Mouse (Mus musculus): ENCODE results near the gene Frmd4a. TPM values are rescaled to one million over a fixed set of nuclear protein-coding genes. Genes with fewer than 3 reads are reported as not detected.

Frmd4a gene
- polyA plus RNA-seq, 1 experiment from 2014 or later: 16.8 TPM

DNA sequence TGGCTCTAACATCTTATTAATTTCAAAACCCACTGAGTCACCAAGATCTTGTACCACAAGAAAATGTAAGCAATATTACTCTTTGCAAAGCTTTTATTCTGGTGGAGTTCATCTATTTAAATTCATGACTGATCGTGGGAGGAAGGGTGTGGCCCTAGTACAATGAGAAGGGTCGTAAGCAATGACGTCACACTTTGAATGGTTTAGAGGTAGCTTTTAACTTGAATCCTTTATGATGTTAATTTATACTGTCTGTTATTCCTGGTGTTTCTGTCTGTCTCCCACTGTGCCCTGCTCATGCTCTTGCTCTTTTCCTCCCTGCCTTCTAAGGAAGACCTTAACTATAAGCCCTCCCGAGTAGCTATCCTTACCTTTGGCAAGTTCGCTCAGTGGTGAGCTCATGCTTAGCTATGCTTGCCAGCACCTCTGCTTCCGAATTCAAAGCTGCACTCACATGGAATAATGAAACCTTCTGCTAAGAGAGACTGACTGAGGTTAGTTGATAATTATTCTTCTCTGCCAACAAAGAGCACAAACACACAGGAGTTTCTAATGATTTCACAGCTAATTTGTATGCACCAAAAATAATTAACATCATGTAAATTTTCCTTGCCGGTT, 95.9 kb downstream of the Frmd4a start:
- Histone ChIP-seq H3K4me1 (replicated peaks; ENCODE audit: insufficient read depth, low read length) (no peaks in the 10 kb centered on the region), H3K27me3 (ENCODE audit: insufficient read depth, low read length) (no peaks in the 10 kb centered on the region), H3K4me2 (ENCODE audit: low read length) (no peak overlapping the region), H3K4me3 (replicated peaks; ENCODE audit: low read depth, low read length) (no peak overlapping the region), H3K27ac (no peak overlapping the region), H3K9ac (ENCODE audit: low read depth, low read length) (no peak overlapping the region), H3K9me3 (replicated peaks; ENCODE audit: low read length) (no peaks in the 10 kb centered on the region), H3K36me3 (ENCODE audit: insufficient read depth, low read length) (no peaks in the 10 kb centered on the region)
- no peak for ATAC-seq (replicated peaks; ENCODE audit: low FRiP score, low read depth)
- DNase-seq (ENCODE audit: low spot score): no peak
- 74% methylated on average over 7 of the region's 7 CpGs for WGBS
- no peak for TF ChIP-seq CTCF (IDR thresholded peaks at IDR 0.05; ENCODE audit: low read depth)

DNA sequence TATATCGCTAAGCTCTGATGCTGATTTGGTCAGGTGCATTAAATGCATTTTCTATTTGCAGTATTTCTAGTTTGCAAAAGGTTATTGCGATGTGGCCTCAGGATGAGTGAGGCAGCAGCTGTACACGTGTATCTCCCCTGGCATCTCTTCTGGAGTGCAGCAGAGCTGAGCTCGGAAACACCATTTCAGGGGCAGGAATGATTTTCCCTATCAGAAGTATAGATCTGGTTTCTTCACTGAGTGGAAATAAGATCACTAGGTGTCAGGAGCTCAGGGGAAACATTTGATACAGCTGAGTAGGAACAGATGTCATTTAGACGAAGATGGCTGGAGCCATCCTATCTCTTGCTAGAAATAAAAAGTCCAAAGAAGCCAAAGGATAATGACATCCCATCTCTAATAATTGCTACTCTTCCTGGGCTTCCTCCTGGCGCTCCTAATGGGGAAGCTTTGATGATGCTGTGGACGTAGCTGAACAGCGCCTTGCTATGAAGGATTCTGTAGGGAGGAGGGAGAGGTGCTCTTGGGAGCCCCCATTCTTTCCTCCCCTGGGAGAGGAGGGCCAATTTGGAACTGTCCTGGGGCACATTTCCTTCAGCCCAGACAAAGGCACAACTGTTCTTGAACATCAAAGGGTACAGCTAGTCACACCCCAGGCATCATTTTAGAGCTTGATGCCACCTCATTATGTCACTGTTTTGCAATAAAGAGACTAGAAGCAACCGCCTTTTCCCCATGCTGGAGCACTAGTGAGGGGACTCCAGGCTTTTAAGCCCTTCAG, 102.4 kb downstream of the Frmd4a start:
- Histone ChIP-seq H3K4me1 (replicated peaks; ENCODE audit: insufficient read depth, low read length) (no peaks in the 10 kb centered on the region), H3K9ac (ENCODE audit: low read depth, low read length) (no peak overlapping the region), H3K27me3 (ENCODE audit: insufficient read depth, low read length) (no peaks in the 10 kb centered on the region), H3K4me3 (replicated peaks; ENCODE audit: low read depth, low read length) (no peak overlapping the region), H3K36me3 (ENCODE audit: insufficient read depth, low read length) (no peaks in the 10 kb centered on the region), H3K27ac (no peak overlapping the region), H3K4me2 (ENCODE audit: low read length) (no peak overlapping the region), H3K9me3 (replicated peaks; ENCODE audit: low read length) (no peaks in the 10 kb centered on the region)
- TF ChIP-seq CTCF (IDR thresholded peaks at IDR 0.05; ENCODE audit: low read depth): no peak
- DNase-seq (ENCODE audit: low spot score): no peak
- 35% methylated on average over 9 of the region's 9 CpGs for WGBS
- no peak for ATAC-seq (replicated peaks; ENCODE audit: low FRiP score, low read depth)

DNA sequence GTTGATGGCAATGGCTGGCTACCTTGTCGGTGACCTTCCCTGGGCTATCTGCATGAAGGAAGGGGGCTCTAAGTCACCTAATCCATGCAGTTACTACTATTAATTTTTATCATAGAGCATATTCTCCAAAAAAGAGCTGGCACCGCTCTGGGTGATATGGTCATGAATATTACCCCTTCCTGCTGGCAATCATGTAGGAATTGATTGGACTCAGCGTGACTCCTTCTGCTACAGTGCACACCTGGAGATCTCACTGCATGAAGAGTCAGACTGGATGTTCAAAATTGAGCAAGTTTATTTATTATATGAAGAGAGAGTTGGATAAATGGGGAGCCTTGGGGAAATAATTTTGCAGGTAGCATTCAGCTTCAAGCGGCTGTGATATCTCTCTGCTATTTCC, 113.7 kb downstream of the Frmd4a start:
- H3K27ac ChIP-seq: no peak overlapping the region
- H3K4me3 ChIP-seq (replicated peaks; ENCODE audit: low read depth, low read length): no peak overlapping the region
- no peaks in the 10 kb centered on the region for H3K27me3 ChIP-seq (ENCODE audit: insufficient read depth, low read length)
- no peaks in the 10 kb centered on the region for H3K9me3 ChIP-seq (replicated peaks; ENCODE audit: low read length)
- no peaks in the 10 kb centered on the region for H3K4me1 ChIP-seq (replicated peaks; ENCODE audit: insufficient read depth, low read length)
- no peak for TF ChIP-seq CTCF (IDR thresholded peaks at IDR 0.05; ENCODE audit: low read depth)
- no peak overlapping the region for H3K9ac ChIP-seq (ENCODE audit: low read depth, low read length)
- DNase-seq (ENCODE audit: low spot score) (no peak), ATAC-seq (replicated peaks; ENCODE audit: low FRiP score, low read depth) (no peak)
- no peaks in the 10 kb centered on the region for H3K36me3 ChIP-seq (ENCODE audit: insufficient read depth, low read length)
- no peak overlapping the region for H3K4me2 ChIP-seq (ENCODE audit: low read length)
- WGBS: 90% methylated on average over 4 of the region's 4 CpGs

DNA sequence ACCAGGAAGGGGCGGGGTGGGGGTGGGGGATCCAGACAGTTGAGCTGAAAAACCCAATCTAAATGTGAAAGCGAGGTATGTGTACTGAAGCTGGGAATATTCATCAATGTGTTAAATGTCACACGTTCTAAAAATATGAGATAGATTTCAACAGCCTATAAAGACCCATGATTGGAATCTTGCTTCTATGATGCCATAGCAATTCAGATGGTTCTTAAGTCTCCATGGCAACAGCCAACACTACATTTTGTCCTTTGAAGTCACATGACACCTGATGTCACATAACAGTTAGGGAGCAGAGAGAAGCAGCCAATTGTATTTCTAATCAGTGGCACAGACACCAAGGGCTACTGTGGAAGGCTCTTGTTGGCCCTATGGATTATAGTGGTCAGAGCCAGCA, 120.0 kb downstream of the Frmd4a start:
- Histone ChIP-seq H3K4me3 (replicated peaks; ENCODE audit: low read depth, low read length) (no peak overlapping the region), H3K36me3 (ENCODE audit: insufficient read depth, low read length) (no peaks in the 10 kb centered on the region), H3K27me3 (ENCODE audit: insufficient read depth, low read length) (no peaks in the 10 kb centered on the region), H3K27ac (no peak overlapping the region), H3K9me3 (replicated peaks; ENCODE audit: low read length) (no peaks in the 10 kb centered on the region), H3K4me2 (ENCODE audit: low read length) (no peak overlapping the region), H3K4me1 (replicated peaks; ENCODE audit: insufficient read depth, low read length) (no peaks in the 10 kb centered on the region), H3K9ac (ENCODE audit: low read depth, low read length) (no peak overlapping the region)
- WGBS: 91% methylated on average over 3 of the region's 3 CpGs
- ATAC-seq (replicated peaks; ENCODE audit: low FRiP score, low read depth) (no peak), DNase-seq (ENCODE audit: low spot score) (no peak)
- TF ChIP-seq CTCF (IDR thresholded peaks at IDR 0.05; ENCODE audit: low read depth): no peak

DNA sequence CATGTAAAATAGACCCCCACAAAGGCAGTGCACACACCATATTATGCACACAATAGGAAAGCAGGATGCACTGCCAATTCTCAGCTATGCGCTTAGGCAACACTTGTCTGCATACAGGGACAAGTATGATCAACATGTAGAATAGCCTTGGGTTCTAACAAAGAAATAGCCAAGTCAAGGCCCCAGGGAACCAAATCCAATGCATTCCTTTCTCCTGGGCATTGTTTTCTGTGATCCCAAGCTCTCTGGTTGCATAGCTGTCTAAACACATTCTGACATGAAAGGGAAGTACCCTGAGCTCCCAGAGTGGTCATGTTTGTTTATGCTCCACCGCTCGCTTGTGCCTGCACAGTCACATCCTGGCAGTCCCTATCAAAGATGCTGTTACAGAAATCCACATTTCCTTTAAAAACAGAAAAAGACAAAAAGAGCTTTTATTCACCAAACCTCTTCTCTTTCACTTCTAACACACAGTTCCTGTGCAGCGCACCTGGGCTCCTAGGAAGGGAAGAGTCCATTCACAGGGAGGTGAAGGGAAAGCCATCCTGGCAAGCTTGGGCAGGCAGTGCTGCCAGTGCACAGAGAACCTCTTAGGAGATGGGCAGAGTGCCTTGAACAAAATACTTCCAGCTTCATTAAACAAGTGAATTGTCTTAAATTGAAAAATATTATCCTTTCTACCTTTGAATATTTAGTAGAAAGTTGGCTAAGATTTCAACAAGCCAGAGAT, 124.9 kb downstream of the Frmd4a start:
- H3K27ac ChIP-seq: no peak overlapping the region
- H3K36me3 ChIP-seq (ENCODE audit: insufficient read depth, low read length): no peaks in the 10 kb centered on the region

DNA sequence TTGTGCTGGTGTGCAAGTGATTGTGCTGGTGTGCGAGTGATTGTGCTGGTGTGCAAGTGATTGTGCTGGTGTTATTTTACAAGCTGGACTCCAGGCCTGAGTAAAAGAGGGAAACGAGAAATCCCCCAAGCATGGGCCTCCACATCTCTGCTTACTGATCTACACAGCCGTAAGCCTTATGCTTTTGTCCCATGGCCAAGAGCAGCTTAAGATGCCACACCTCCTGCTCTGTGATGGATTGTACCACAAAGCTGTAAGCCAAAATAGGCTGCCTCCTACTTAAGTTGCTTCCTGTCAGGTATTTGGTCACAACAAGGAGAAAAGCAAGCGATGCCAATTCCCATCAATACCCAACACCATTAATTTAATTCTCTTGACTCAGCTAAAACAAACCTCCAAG, 126.9 kb downstream of the Frmd4a start:
- Histone ChIP-seq H3K9ac (ENCODE audit: low read depth, low read length) (no peak overlapping the region), H3K36me3 (ENCODE audit: insufficient read depth, low read length) (no peaks in the 10 kb centered on the region), H3K27ac (no peak overlapping the region), H3K9me3 (replicated peaks; ENCODE audit: low read length) (no peaks in the 10 kb centered on the region), H3K4me2 (ENCODE audit: low read length) (no peak overlapping the region), H3K27me3 (ENCODE audit: insufficient read depth, low read length) (no peaks in the 10 kb centered on the region), H3K4me3 (replicated peaks; ENCODE audit: low read depth, low read length) (no peak overlapping the region), H3K4me1 (replicated peaks; ENCODE audit: insufficient read depth, low read length) (no peaks in the 10 kb centered on the region)
- 75% methylated on average over 4 of the region's 4 CpGs for WGBS
- no peak for ATAC-seq (replicated peaks; ENCODE audit: low FRiP score, low read depth)
- no peak for DNase-seq (ENCODE audit: low spot score)
- no peak for TF ChIP-seq CTCF (IDR thresholded peaks at IDR 0.05; ENCODE audit: low read depth)

More for the DNA sequence above, 124.9 kb downstream of the Frmd4a start:
- ATAC-seq (replicated peaks; ENCODE audit: low FRiP score, low read depth) (no peak), DNase-seq (ENCODE audit: low spot score) (peak; percentile 16)
- H3K9ac ChIP-seq (ENCODE audit: low read depth, low read length): no peak overlapping the region
- no peak overlapping the region for H3K4me2 ChIP-seq (ENCODE audit: low read length)
- no peaks in the 10 kb centered on the region for H3K27me3 ChIP-seq (ENCODE audit: insufficient read depth, low read length)
- TF ChIP-seq CTCF (IDR thresholded peaks at IDR 0.05; ENCODE audit: low read depth): no peak
- H3K4me3 ChIP-seq (replicated peaks; ENCODE audit: low read depth, low read length): no peak overlapping the region
- no peaks in the 10 kb centered on the region for H3K9me3 ChIP-seq (replicated peaks; ENCODE audit: low read length)
- no peaks in the 10 kb centered on the region for H3K4me1 ChIP-seq (replicated peaks; ENCODE audit: insufficient read depth, low read length)
- 55% methylated on average over 4 of the region's 4 CpGs for WGBS

All from kidney, postnatal 0 days (tissue).